Mouse (Mus musculus) midbrain, embryonic 12.5 days (tissue): ENCODE measurements around the gene Mpz. TPM values are rescaled to one million over a fixed set of nuclear protein-coding genes. Genes with fewer than 3 reads are reported as not detected.

Experiments used
- ATAC-seq: fragments of 200-750 bp; cut with Nextera tagmentation; 2 replicates; pipeline ENCODE4 v1.8.0; 2017; ENCODE audit warnings: low read depth, moderate TSS enrichment, moderate library complexity; ENCODE audit not compliant: low FRiP score
- H3K27ac ChIP-seq: fragments of 300-500 bp; sonication (generic); replicated peaks from 2 replicates; pipeline ENCODE4 v1.5.1; 2016; ENCODE audit warnings: mild to moderate bottlenecking
- H3K27me3 ChIP-seq: fragments of 300-500 bp; sonication (generic); 2 replicates; pipeline ENCODE4 v1.6.1; 2016; ENCODE audit warnings: mild to moderate bottlenecking
- H3K36me3 ChIP-seq: fragments of 300-500 bp; sonication (generic); 2 replicates; pipeline ENCODE4 v1.6.1; 2016
- H3K4me1 ChIP-seq: fragments of 300-500 bp; sonication (generic); 2 replicates; pipeline ENCODE4 v1.6.1; 2016
- H3K4me2 ChIP-seq: fragments of 300-500 bp; sonication (generic); replicated peaks from 2 replicates; pipeline ENCODE4 v1.6.1; 2016; ENCODE audit warnings: mild to moderate bottlenecking, moderate library complexity
- H3K4me3 ChIP-seq: fragments of 300-500 bp; sonication (generic); 2 replicates; pipeline ENCODE4 v1.5.1; 2016; ENCODE audit warnings: mild to moderate bottlenecking
- H3K9ac ChIP-seq: fragments of 300-500 bp; sonication (generic); replicated peaks from 2 replicates; pipeline ENCODE4 v1.6.1; 2016; ENCODE audit warnings: mild to moderate bottlenecking, moderate library complexity
- H3K9me3 ChIP-seq: fragments of 300-500 bp; sonication (generic); 2 replicates; pipeline ENCODE4 v1.6.1; 2016; ENCODE audit warnings: mild to moderate bottlenecking
- WGBS: fragments of 180-500 bp; shearing (Covaris S2); methylation state at CpG from one replicate; pipeline ENCODE4 v1.1.7; 2016; 5-methylcytosine and 5-hydroxymethylcytosine counted together
- polyA plus RNA-seq: library from polyadenylated mRNA; unstranded; fragments of >200 nt; fragmentation: Nextera tagmentation; extraction: Ambion mirVana; gene quantifications from 2 replicates; pipeline ENCODE4 v1.2.1, GENCODE M21; 2016

The Mpz gene
- polyA plus RNA-seq, 1 experiment from 2014 or later, result 0.94 TPM

GRCm38 (mm10) chr1:171171138-171171537, 20.6 kb downstream of the Mpz start:
- no peaks in the 10 kb centered on the region for H3K36me3 ChIP-seq
- H3K4me1 ChIP-seq, result no peaks in the 10 kb centered on the region
- H3K27ac ChIP-seq, result no peak overlapping the region
- H3K9me3 ChIP-seq, result no peaks in the 10 kb centered on the region
- no peaks in the 10 kb centered on the region; the same call in 1 of the 2 replicates for H3K27me3 ChIP-seq
- H3K4me2 ChIP-seq, result no peak overlapping the region
- H3K9ac ChIP-seq, result no peak overlapping the region
- ATAC-seq, result no peak
- no peak overlapping the region for H3K4me3 ChIP-seq
- WGBS, result 63% methylated on average over 3 of the region's 3 CpGs

DNA sequence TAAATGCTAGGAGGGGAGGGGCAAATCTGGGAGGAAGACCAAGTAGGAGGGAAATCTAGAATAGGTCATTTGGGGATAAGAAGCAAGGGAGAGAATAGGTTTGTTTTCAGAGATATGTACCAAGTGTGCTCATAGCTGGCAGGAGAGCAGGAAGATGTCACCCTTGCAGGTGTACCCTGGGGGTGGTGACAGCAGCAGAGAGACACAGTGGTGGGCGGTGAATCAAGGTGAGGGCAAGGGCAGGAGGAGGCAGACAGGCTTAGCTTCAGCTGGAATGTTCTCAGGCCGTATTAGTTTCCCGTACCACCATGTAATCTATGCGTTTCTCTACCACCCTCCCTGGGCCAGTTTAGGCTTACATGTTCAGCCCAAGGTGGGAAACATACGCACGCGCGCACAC, 22.3 kb downstream of the Mpz start:
- Histone ChIP-seq H3K9ac (no peak overlapping the region), H3K9me3 (no peaks in the 10 kb centered on the region), H3K27ac (no peak overlapping the region), H3K4me3 (no peak overlapping the region), H3K4me2 (no peak overlapping the region), H3K36me3 (no peaks in the 10 kb centered on the region), H3K4me1 (no peaks in the 10 kb centered on the region), H3K27me3 (no peaks in the 10 kb centered on the region; the same call in 1 of the 2 replicates)
- WGBS, result 93% methylated on average over 8 of the region's 8 CpGs
- ATAC-seq, result no peak

- H3K4me2 ChIP-seq, result no peak overlapping the region
- no peak overlapping the region for H3K27ac ChIP-seq
- no peaks in the 10 kb centered on the region for H3K9me3 ChIP-seq
- no peak overlapping the region for H3K9ac ChIP-seq
- no peaks in the 10 kb centered on the region for H3K4me1 ChIP-seq
- H3K36me3 ChIP-seq, result no peaks in the 10 kb centered on the region
- ATAC-seq, result no peak
- no peak overlapping the region for H3K4me3 ChIP-seq
- H3K27me3 ChIP-seq, result no peaks in the 10 kb centered on the region
- WGBS, result 83% methylated on average over 5 of the region's 5 CpGs
Observed at GRCm38 (mm10) chr1:171179487-171180171, 29.1 kb downstream of the Mpz start.

- H3K4me2 ChIP-seq, result no peak overlapping the region
- H3K27ac ChIP-seq, result no peak overlapping the region
- no peak for ATAC-seq
- H3K36me3 ChIP-seq, result no peaks in the 10 kb centered on the region
- H3K9me3 ChIP-seq, result no peaks in the 10 kb centered on the region
- H3K9ac ChIP-seq, result no peak overlapping the region
- H3K4me1 ChIP-seq, result peaks cover under 1% of the 10 kb centered on the region; the same call in 1 of the 2 replicates
- no peak overlapping the region for H3K4me3 ChIP-seq
- no peaks in the 10 kb centered on the region for H3K27me3 ChIP-seq
- 86% methylated on average over 3 of the region's 3 CpGs for WGBS
Observed at GRCm38 (mm10) chr1:171183025-171183424, 32.5 kb downstream of the Mpz start.

DNA sequence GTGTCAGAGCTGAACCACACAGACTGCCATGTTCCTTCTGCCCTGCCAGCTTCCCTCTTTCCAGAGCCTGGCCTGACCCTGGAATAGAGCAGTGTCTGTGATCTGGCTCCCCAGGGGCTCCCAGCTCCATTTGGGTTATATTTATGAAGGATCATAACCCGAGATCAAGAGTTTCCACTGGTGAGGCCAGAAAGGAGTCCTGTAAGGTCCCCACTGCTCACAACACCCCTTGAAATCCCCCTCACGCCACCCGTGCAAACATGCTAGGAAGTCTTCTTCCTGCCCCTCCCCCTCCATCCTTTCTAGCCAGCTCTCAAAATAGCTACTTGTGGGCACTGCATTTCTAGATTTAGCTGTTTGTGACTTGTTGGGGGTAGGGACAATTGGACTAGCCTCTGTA, 33.1 kb downstream of the Mpz start:
- no peak overlapping the region for H3K4me3 ChIP-seq
- H3K36me3 ChIP-seq, result no peaks in the 10 kb centered on the region

GRCm38 (mm10) chr1:171184314-171184713, 33.8 kb downstream of the Mpz start:
- no peak overlapping the region for H3K4me3 ChIP-seq

More for the DNA sequence above, 33.1 kb downstream of the Mpz start:
- Histone ChIP-seq H3K4me1 (peaks cover 7% of the 10 kb centered on the region), H3K27ac (no peak overlapping the region), H3K4me2 (no peak overlapping the region), H3K27me3 (no peaks in the 10 kb centered on the region), H3K9me3 (no peaks in the 10 kb centered on the region), H3K9ac (no peak overlapping the region)
- ATAC-seq, result no peak
- WGBS, result 72% methylated on average over 3 of the region's 3 CpGs

DNA sequence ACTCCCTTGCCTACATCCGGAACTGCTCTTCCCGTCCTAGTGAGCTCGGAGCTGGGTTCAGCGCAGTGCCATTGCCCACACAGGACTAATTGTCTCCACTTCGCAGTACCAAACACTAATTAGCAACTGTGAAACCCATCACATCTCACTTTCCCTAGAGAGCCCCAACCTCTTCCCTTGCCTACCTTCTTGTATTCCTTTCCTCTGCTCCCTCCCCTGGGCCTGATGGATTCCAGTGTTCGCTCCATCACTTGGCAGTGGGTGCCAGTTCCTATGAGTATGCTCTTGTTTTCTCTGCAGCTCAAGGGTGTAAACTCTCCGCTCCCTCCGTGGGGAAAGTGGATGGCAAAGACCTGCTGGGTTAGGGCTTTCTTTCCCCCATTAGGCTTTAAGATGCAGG, 35.1 kb downstream of the Mpz start:
- no peaks in the 10 kb centered on the region for H3K36me3 ChIP-seq
- ATAC-seq, result no peak
- H3K4me2 ChIP-seq, result no peak overlapping the region
- peaks cover 3% of the 10 kb centered on the region for H3K27me3 ChIP-seq
- no peaks in the 10 kb centered on the region for H3K9me3 ChIP-seq
- peaks cover 20% of the 10 kb centered on the region for H3K4me1 ChIP-seq
- H3K27ac ChIP-seq, result no peak overlapping the region
- WGBS, result 71% methylated on average over 8 of the region's 8 CpGs
- no peak overlapping the region for H3K4me3 ChIP-seq
- no peak overlapping the region for H3K9ac ChIP-seq

More at GRCm38 (mm10) chr1:171184314-171184713, 33.8 kb downstream of the Mpz start:
- H3K4me1 ChIP-seq, result peaks cover 14% of the 10 kb centered on the region
- no peak for ATAC-seq
- H3K9ac ChIP-seq, result no peak overlapping the region
- no peaks in the 10 kb centered on the region for H3K9me3 ChIP-seq
- H3K36me3 ChIP-seq, result no peaks in the 10 kb centered on the region
- no peak overlapping the region for H3K4me2 ChIP-seq
- 85% methylated on average over 7 of the region's 7 CpGs for WGBS
- H3K27me3 ChIP-seq, result no peaks in the 10 kb centered on the region
- no peak overlapping the region for H3K27ac ChIP-seq

GRCm38 (mm10) chr1:171187851-171188700, 37.6 kb downstream of the Mpz start:
- Histone ChIP-seq H3K36me3 (no peaks in the 10 kb centered on the region), H3K4me3 (no peak overlapping the region), H3K9me3 (no peaks in the 10 kb centered on the region), H3K27ac (peak overlapping the region; percentile 39), H3K4me2 (peak overlapping the region; percentile 11; the same call in 1 of the 2 replicates), H3K4me1 (peaks cover 28% of the 10 kb centered on the region), H3K9ac (no peak overlapping the region), H3K27me3 (peaks cover 10% of the 10 kb centered on the region)
- WGBS, result 17% methylated on average over 13 of the region's 13 CpGs
- ATAC-seq, result peak; percentile 53

GRCm38 (mm10) chr1:171189046-171189445, 38.5 kb downstream of the Mpz start:
- peaks cover 13% of the 10 kb centered on the region for H3K27me3 ChIP-seq
- peak overlapping the region; percentile 58 for H3K27ac ChIP-seq
- 6% methylated on average over 8 of the region's 8 CpGs for WGBS
- H3K4me3 ChIP-seq, result no peak overlapping the region
- ATAC-seq, result no peak
- H3K4me1 ChIP-seq, result peaks cover 37% of the 10 kb centered on the region
- H3K36me3 ChIP-seq, result no peaks in the 10 kb centered on the region
- H3K9me3 ChIP-seq, result no peaks in the 10 kb centered on the region
- H3K9ac ChIP-seq, result no peak overlapping the region
- H3K4me2 ChIP-seq, result peak overlapping the region; percentile 22

GRCm38 (mm10) chr1:171189476-171190114, 39.1 kb downstream of the Mpz start:
- peak; percentile 31; the same call in 1 of the 2 replicates for ATAC-seq
- 16% methylated on average over 14 of the region's 14 CpGs for WGBS
- peak overlapping the region; percentile 58 for H3K27ac ChIP-seq
- H3K9me3 ChIP-seq, result no peaks in the 10 kb centered on the region
- peaks cover 19% of the 10 kb centered on the region for H3K27me3 ChIP-seq
- H3K9ac ChIP-seq, result no peak overlapping the region
- peak overlapping the region; percentile 22 for H3K4me2 ChIP-seq
- H3K36me3 ChIP-seq, result no peaks in the 10 kb centered on the region
- H3K4me3 ChIP-seq, result no peak overlapping the region
- H3K4me1 ChIP-seq, result peaks cover 38% of the 10 kb centered on the region

DNA sequence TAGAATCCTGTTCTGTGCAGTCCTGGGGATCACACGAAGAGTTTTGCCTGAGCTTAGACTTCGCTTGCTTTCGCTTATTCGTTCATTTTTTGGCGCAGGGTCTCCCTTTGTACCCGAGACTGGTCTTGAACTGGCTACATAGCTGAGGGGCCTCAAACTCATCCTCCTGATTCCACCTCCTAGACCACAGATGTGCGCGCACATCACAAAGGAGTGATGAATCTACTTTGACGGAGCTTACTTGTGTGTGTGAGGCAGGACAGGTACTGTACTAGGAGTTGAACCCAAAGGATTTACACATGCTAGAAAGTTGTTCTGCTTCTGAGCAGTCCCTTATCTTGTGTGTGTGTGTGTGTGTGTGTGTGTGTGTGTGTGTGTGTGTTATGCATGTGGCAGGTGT, 40.3 kb downstream of the Mpz start:
- H3K4me3 ChIP-seq, result no peak overlapping the region
- no peaks in the 10 kb centered on the region for H3K9me3 ChIP-seq
- ATAC-seq, result no peak
- peaks cover 31% of the 10 kb centered on the region for H3K27me3 ChIP-seq
- H3K4me1 ChIP-seq, result peaks cover 46% of the 10 kb centered on the region
- H3K9ac ChIP-seq, result no peak overlapping the region
- 96% methylated on average over 9 of the region's 9 CpGs for WGBS
- H3K27ac ChIP-seq, result no peak overlapping the region
- H3K4me2 ChIP-seq, result no peak overlapping the region
- no peaks in the 10 kb centered on the region for H3K36me3 ChIP-seq

DNA sequence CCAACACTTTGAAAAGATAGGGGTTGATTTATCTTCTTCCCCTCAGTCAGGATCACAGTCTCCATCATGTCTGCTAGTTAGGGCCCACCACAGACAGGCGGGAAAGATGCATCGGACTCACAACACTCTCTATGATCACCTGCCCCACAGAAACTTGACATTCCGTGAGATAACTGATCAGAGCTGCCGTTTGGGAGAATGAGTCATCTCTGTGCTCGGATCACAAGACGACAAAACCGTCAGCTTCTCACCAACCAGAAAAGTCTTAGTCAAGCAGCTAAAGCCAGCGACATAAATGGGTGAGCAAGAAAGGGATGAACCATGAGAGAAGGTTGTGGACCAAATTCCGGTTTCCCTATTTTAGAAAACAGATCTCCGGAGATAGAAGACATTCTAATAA, 41.8 kb downstream of the Mpz start:
- H3K27ac ChIP-seq, result 0 out of 2 replicates have a peak overlapping the region, but pooled peaks have one; percentile 66
- H3K4me3 ChIP-seq, result no peak overlapping the region
- H3K36me3 ChIP-seq, result no peaks in the 10 kb centered on the region
- H3K27me3 ChIP-seq, result peaks cover 39% of the 10 kb centered on the region
- 48% methylated on average over 10 of the region's 10 CpGs for WGBS
- H3K9ac ChIP-seq, result no peak overlapping the region
- H3K4me2 ChIP-seq, result peak overlapping the region; percentile 52; the same call in 1 of the 2 replicates
- H3K9me3 ChIP-seq, result no peaks in the 10 kb centered on the region
- H3K4me1 ChIP-seq, result peaks cover 51% of the 10 kb centered on the region
- no peak for ATAC-seq
